Mouse (Mus musculus) left cerebral cortex, adult 6 months (tissue): Measurements from ENCODE around the gene Pdgfb. TPM values are rescaled to one million over a fixed set of nuclear protein-coding genes. Genes with fewer than 3 reads are reported as not detected.

Experiments
- long read RNA-seq, 2 experiments: library from polyadenylated mRNA; unstranded; transcript quantifications; one replicate each; pipeline ENCODE4 v2.0.0; 2019 to 2020
- polyA plus RNA-seq: library from polyadenylated mRNA; unstranded; fragments of <200 nt; fragmentation: Nextera tagmentation; gene quantifications from 2 replicates; pipeline ENCODE4 v1.2.3, GENCODE M21; 2021

Pdgfb gene
- polyA plus RNA-seq, result 7.8 and 11.7 TPM in 2 replicates
- long read RNA-seq, experiment 1, transcript Pdgfb-201 (7 exons, 2,944 nt), result major isoform, 29 of 48 reads
- long read RNA-seq, experiment 1, partial matches to known transcripts, result 12 of 48 reads
- long read RNA-seq, experiment 1, other reads (novel, unspliced or antisense), result 7 of 48 reads
- long read RNA-seq, experiment 2, partial matches to known transcripts, result 2 of 15 reads
- long read RNA-seq, experiment 2, other reads (novel, unspliced or antisense), result 12 of 15 reads

GRCm38 (mm10) chr15:80014321-80015210, at the start of gene Pdgfb:
TSS of gene Pdgfb (minus strand) at chr15:80014977.

GRCm38 (mm10) chr15:79970940-79971339, 43.8 kb downstream of the Pdgfb start, which contains the start of gene Cbx7:
TSS of gene Cbx7 (minus strand) at chr15:79971119.

Other genes with a start within 250 kb of the Pdgfb start
- gene Dnal4, start 237.1 kb downstream of the Pdgfb start, polyA plus RNA-seq, result 102 and 105 TPM in 2 replicates
- 49.2 and 208 TPM in 2 replicates for gene Nptxr, start 210.2 kb downstream of the Pdgfb start, polyA plus RNA-seq
- gene Npcd, start 180.7 kb downstream of the Pdgfb start, polyA plus RNA-seq, result 1.3 and 23.2 TPM in 2 replicates
- gene Cbx6, start 180.3 kb downstream of the Pdgfb start, polyA plus RNA-seq, result 45.3 and 76.5 TPM in 2 replicates
- gene Apobec3, start 123.3 kb downstream of the Pdgfb start, polyA plus RNA-seq, result 1.9 and 3.0 TPM in 2 replicates
- gene Cbx7, start 43.9 kb downstream of the Pdgfb start, polyA plus RNA-seq, result 15.4 and 37.2 TPM in 2 replicates
- 126 and 202 TPM in 2 replicates for gene Syngr1, start 76.4 kb upstream of the Pdgfb start, polyA plus RNA-seq
- gene Rpl3, start 76.9 kb upstream of the Pdgfb start, polyA plus RNA-seq, result 1,493 and 2,101 TPM in 2 replicates
- gene Tab1, start 118.2 kb upstream of the Pdgfb start, polyA plus RNA-seq, result 13.0 and 16.6 TPM in 2 replicates
- gene Mgat3, start 158.7 kb upstream of the Pdgfb start, polyA plus RNA-seq, result 14.3 and 15.9 TPM in 2 replicates
- 10.7 and 13.6 TPM in 2 replicates for gene Mief1, start 219.0 kb upstream of the Pdgfb start, polyA plus RNA-seq
- not detected in 2 replicates for gene AC140267.1, start 220.9 kb upstream of the Pdgfb start, polyA plus RNA-seq
- 85.3 and 101 TPM in 2 replicates for gene Atf4, start 240.2 kb upstream of the Pdgfb start, polyA plus RNA-seq
- gene Rps19bp1, start 249.3 kb upstream of the Pdgfb start, polyA plus RNA-seq, result 104 and 108 TPM in 2 replicates